Mouse (Mus musculus): ENCODE data around the gene Cldn8.

GRCm38 (mm10) chr16:88611922-88612321 lies 48.9 kb upstream of the Cldn8 start, which contains the start of gene Krtap24-1:
- TF ChIP-seq CTCF (IDR thresholded peaks at IDR 0.05; ENCODE audit: control insufficient read depth, insufficient read depth, low read length) (no peak), POLR2A (IDR thresholded peaks at IDR 0.05; ENCODE audit: borderline replicate concordance, control insufficient read depth, low read depth, low read length) (no peak)

Data from bone marrow, adult 2 months (tissue).